Mouse (Mus musculus): Measurements from ENCODE around the gene Dera.

The Dera gene

DNA sequence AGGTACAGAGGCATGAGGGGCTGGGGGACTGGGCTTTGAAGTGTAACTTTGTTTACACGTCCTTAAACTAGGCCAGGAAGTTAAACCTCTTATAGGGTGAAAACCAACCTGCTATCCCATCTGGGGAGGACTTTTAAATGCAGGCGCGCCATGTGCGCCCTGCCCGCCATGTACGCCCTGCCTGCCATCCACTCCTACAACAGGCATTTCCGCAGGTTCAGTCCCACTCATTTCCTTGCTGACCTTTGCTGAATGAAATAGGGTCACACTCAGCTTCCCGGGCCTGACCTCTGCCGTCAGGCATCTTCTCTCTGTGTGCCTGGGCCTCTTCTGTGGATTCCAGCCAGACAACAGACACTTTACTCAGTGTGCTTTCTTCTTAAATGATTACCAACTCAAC is 50.3 kb downstream of the Dera start:
- DNase-seq (ENCODE audit: low read depth, low spot score): no peak

- DNase-seq (ENCODE audit: low read depth, low spot score): no peak
Measured at GRCm38 (mm10) chr6:137806342-137806741, 52.0 kb downstream of the Dera start.

DNA sequence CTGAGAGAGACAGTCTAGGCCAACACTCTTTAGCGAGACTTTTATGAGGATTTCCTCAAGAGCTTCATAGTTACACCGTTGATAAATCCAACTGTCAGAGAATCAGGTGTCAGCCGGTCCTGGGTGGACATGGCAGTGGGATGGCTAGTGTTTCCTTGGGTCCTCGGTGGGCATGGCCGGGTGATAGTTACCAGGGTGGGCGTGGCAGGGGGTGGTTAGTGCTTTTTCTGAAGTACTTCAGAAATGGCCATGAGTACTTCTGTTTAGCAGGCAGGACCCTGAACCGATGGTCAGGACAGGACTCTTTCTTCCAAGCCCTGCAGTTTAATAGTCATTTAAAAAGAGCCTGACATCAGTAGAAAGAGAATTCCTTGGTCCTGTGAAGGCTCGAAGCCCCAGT is 52.5 kb downstream of the Dera start:
- DNase-seq (ENCODE audit: low read depth, low spot score): no peak

DNA sequence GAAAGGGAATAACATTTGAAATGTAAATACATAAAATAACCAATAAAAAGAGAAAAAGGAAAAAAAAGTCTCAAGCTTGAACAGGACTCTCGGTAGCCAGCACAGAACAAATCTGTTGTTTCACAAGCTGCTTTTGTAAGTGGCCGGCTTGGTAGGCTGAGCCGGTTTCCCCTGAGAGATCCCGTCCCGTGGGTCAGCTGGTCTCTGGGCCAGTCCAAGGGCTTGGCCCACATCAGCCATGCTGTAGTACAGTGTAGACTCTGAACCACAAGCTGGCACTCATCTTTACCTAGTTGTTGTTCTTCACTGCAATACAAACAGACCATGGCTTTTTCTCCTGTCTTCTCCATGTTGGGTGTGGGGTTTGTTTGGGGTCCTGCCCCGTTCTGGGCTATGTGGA is 53.0 kb downstream of the Dera start:
- DNase-seq (ENCODE audit: low read depth, low spot score): no peak

- no peak for DNase-seq (ENCODE audit: low read depth, low spot score)
Measured at GRCm38 (mm10) chr6:137808706-137809105, 54.4 kb downstream of the Dera start.

- no peak for DNase-seq (ENCODE audit: low read depth, low spot score)
Measured at GRCm38 (mm10) chr6:137810136-137810535, 55.8 kb downstream of the Dera start.

DNA sequence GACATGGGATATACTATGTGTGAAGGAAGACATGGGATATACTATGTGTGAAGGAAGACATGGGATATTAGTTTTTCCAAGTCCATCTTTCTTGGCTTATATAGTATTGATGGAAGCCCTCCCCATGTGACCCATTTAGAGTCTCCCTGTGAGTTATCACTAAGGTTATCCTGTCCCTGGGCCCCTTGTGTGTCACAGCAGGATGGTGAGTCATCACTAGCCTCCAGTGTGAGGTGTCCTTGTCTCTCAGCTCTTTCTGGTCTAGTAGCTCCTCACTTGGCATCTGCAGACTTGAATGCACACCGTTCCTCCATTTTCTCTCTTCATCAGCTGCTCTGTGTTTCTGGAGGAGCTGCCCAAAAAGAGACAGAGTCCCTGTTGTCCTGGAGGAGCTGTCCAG is 59.7 kb downstream of the Dera start:
- DNase-seq (ENCODE audit: low read depth, low spot score): no peak

- DNase-seq (ENCODE audit: low read depth, low spot score): no peak
Measured at GRCm38 (mm10) chr6:137816508-137816907, 62.2 kb downstream of the Dera start.

DNA sequence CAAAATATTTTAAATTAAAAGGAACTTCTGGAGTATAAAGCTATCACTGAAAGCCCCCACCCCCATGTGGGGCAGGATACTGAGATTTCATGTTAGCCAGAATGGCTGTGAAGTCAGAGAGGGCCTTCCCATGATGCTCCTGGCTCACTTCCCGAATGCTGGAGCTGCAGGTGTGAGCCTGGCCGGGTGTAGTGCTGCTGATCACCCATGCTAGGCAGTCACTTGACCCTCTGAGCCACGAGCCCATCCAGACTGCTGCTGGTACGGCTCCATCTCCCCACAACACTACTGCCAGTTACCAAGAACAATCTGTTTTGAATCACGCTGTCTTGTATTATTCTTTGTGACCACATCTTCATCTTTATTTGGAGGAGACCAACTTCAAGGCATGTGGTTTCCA is 68.2 kb downstream of the Dera start:
- no peak for DNase-seq (ENCODE audit: low read depth, low spot score)

DNA sequence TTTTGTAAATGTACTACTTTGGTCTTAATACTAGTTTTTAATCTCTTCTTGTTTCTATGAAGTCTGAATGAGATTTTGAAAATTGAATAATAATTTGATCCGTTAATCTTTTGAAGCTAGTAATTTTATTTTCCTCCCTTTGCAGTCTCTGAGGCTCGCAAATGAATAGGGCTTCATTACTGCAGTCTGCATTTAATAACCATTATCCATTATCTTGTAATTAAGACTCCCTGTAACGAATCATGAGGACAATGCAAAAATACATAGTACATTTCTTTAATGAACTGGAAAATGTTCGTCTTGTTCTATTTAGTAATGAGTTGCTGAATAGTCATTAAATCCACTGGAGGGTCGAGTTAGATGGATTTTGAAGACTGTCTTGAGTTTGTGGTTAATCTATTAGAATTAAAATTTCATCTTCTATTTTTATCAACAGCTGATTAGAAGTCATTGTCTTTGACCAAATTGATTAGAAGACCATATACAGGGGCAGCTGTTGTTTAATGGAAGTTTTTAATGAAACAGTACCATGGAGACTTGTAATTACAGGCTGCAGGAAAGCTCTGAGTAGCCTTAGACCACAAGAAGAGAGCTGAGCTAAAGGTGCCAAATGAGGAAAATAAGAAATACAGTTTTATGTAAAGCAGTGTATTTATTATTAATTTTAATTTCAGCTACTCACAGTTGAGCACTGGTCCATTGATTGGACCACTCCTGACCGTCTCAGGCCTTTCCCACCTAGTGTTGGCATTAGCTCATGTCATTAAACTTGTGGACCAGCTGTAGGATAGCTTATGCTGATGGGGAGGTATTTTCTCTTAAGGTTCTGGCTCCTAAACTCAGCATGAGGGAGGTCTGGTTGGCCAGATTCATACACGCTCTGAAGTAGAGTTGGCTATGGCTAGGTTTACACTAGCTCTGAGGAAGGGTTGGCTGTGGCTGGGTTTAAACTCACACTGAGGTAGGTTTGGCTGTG is 70.0 kb downstream of the Dera start:
- no peak for DNase-seq (ENCODE audit: low read depth, low spot score)

GRCm38 (mm10) chr6:137825022-137825613 is 70.8 kb downstream of the Dera start:
- DNase-seq (ENCODE audit: low read depth, low spot score): no peak

DNA sequence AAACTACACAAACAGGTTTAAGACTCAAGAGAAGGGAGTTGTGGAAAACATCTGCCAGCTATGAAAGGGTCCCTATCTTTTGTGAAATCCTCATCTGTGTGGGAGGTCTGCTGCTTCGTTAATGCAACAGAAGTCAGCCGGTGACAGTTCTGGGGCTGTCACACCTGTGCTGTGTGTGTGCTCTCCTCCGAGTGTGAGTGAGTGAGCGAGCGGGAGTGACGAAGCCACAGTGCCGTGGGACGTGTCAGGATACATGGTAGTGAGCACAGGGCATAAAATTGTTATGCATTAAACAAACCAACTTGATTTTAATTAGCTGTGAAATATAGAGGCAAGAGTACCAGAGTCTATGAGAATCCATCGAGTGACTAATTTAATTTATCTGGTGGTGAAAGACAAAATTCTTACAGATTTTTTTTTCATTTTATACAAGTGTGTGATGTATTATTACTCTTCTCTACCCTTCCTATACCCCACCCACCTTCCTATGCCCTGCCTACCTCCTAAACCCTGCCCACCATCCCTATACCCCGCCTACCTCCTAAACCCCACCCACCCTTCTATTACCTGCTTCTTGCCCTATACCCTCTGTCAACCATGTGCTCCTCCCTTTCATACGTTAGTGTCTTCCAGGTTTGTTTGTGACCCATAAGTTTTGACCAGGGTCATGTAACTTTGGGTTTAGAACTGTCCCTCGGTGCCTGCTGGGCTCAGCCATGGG is 74.9 kb downstream of the Dera start:
- no peak for DNase-seq (ENCODE audit: low read depth, low spot score)

- DNase-seq (ENCODE audit: low read depth, low spot score): no peak
Measured at GRCm38 (mm10) chr6:137836799-137837198, 82.5 kb downstream of the Dera start.

DNA sequence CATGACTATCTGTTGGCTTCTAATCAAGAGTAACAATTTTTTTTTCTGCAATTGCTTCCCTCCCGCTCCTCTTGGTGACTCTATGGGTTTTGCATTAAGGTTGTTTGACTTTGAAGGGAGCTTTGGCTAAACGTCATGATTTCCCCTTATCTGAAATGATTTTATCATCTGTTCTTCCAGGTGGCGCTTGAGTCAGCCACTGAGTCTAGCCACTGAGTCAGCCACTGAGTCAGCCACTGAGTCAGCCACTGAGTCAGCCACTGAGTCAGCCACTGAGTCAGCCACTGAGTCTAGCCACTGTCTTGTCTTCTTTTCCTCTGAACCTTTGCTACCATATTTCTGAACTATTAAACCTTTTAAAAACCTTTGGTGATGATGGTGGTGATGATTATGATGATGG is 89.0 kb downstream of the Dera start:
- DNase-seq (ENCODE audit: low read depth, low spot score): no peak

DNA sequence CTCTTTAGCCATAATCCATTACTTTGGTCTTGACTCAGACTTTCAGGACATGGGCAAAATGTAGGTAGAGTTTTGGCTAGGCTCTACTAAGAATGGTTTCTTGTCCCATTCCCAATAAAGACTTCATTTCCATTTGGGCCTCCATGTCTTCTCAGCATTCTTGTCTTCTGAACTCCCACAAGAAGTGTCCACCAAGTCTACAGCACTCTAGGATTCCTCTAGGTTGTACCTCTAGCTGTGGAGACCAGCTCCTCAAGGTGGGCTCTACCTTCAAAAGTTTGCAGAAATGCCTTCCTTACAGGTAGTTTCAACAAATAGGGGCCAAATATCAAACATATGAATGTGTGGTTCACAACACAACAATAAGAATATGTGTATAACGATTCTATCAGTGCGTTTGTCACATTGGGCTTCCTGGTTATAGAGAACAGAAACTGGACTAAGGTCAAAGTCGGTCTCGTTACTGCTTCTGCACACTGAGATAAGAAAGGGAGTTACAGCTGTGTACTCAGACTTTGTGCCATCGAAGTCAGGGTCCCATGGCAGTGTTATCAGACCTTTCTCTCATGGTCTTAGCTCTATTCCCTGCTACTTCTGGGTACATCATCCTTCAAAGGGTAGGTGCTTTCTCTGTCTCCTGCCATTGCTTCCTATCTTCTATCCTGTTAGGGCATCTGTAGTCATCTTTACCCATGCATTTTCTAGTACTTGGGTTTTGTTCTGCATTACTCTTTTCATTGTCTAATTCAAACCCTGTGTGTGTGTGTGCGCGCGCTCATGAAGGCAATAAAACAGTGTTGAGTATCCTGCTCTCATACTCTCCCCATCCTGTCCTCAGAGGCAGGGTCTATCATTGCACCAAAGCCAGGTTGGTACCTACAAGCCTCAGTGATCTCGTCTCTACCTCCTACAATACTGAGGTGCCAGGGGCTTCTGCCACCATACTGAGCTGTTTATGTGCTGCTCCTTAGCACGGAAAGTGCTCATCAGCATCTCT is 103.2 kb downstream of the Dera start:
- DNase-seq (ENCODE audit: low read depth, low spot score): no peak

DNA sequence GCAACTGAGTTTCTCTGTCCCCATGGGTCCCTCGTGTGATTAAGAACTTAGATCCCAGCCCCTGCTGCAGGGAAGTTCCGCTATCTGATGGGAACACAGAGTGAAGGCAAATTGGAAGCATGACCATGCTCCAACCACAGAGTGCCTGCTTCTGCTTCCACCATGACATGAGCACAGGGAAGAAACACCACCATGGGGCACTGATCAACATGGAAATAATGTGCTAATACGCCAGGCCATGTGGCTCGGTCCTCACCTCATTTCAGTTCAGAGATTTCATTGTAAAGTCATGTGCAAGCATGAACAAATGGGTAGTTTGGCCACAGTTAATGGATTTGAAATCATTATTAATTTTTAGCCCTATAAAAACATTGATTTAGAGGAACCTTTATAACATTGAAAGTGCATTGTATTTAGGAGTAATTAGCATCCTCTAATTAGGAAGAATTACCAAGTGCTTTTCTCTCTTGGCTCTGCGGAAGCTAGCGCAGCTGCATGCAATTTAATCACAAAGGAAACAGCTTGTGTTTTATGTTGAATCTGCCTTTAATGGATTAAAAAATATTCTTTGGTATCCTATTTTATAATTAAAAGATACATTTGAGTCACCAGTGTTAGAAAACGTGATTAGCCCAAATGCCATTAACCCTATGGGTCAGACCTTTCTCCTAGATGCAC is 115.7 kb downstream of the Dera start:
- DNase-seq (ENCODE audit: low read depth, low spot score): no peak

DNA sequence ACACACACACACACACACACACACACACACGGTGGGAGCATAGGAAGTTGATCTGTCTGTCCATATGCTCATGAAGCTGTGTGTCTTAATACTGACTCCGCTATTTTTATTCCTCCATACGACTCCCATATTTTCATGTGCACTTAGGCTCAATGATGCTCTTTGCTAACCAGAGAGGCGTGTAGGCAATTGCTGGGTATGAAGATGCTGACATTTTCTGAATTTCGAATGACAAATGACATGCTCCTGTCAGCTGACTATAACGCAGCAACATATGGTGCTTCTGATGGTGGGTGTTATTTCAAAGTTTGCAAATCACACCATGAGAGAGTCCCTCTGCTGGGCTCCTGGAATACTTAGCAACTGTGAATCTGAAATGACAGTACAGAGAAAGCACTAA is 116.3 kb downstream of the Dera start:
- no peak for DNase-seq (ENCODE audit: low read depth, low spot score)

DNA sequence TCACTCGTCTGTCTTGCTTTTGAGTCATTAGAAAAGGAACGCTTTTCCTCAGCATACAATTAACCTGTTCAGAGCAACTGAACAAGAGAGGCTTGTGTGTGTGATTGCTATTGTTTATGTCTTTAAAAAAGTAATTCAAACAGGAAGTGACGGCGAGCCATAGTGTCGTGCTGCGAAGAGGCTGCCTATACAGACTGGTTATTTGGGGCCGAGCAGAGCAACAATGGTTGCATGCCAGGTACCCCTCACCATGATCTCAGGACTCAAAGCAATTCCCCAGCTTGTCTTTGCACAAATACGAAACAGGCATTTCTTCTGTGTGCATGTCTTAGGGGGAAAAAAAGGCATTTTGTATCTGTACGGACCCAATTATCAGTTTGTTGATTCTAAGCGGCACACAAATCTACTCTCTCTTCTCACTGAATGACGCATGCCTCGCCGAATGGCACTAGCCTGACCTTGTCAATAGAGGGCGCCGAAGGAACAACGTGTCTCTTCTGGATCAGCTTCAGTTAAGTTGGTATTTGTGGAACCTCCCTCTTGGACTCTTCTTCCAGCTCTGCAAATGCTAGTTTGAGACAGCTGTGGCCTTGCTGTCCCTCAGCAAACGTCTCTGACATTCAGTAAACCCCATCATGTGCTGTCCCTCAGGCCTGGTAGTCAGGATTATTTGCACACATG is 117.8 kb downstream of the Dera start:
- DNase-seq (ENCODE audit: low read depth, low spot score): peak; percentile 14

GRCm38 (mm10) chr6:137874471-137875244 is 120.3 kb downstream of the Dera start:
- DNase-seq (ENCODE audit: low read depth, low spot score): no peak

Measured in retina, postnatal 7 days (tissue).